Mouse (Mus musculus): ENCODE data around the gene Mdga1.

DNA sequence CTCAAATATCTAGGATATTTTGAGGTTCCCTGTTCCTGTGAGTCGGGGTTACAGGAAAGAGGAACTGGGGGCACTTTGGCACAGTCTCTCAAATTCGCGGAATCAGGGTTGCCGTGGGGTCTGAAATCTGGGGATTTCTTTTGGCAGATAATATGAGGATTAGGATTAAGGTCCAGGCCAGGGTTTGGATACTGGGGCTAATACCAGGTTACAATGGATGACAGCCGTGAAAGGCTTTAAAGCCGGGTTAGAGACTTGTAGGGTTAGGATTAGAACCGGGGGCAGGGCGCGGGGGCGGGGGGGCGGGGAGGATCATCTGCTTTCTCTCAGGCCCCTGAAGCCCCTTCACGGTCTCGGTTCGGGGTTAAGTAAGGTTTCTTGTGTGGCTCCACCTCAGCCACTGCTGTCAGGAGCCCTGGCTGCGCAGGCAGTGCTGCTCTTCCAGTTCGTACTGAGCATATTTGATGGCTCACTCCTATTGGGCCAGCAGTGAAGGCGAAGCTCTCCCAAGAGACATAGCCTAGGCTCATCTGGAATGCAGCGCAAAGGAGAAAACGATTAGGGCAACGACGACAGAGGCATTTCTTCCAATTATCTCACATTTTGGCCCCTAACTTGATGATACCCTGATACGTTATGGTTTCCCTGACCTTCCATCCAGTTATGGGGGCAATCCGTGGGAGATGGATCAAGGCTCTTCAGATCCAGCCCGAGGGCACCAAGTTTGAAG is 28.8 kb upstream of the Mdga1 start:
- TF ChIP-seq GATA1 (IDR thresholded peaks at IDR 0.05; ENCODE audit: low read length): no peak
- no peak for TF ChIP-seq TAL1 (IDR thresholded peaks at IDR 0.05; ENCODE audit: low read length)

All from erythroblast, embryonic 14.5 days (primary cell).